Mouse (Mus musculus) heart, adult 2 months (tissue): Measurements from ENCODE around the gene Snta1.
A peak's percentile ranks its signal among the peaks of the same experiment; 100 is the strongest.

Source experiments
- CTCF ChIP-seq: fragments of 200-600 bp; IDR thresholded peaks from 2 replicates; pipeline ENCODE4 v1.8.1; 2022; ENCODE audit warnings: antibody characterized with exemption, mild to moderate bottlenecking, moderate library complexity
- EP300 ChIP-seq: fragments of 200-500 bp; IDR thresholded peaks from 2 replicates; pipeline ENCODE4 v1.6.1; 2011; ENCODE audit warnings: low read depth, low read length, control low read depth; ENCODE audit not compliant: insufficient read depth
- POLR2A ChIP-seq: fragments of 200-500 bp; IDR thresholded peaks from 2 replicates; pipeline ENCODE4 v1.6.1; 2011; ENCODE audit warnings: mild to moderate bottlenecking, low read depth, low read length, control low read depth; ENCODE audit not compliant: insufficient read depth

GRCm38 (mm10) chr2:154402811-154403210 is 5.1 kb downstream of the Snta1 start:
- TF ChIP-seq CTCF (peak; percentile 43), POLR2A (no peak), EP300 (no peak)
